Mouse (Mus musculus) cerebellum, adult 11 months (tissue): ENCODE data around the gene Lysmd2.
"Not testable (repeated sequence)": the region's sequence is repeated elsewhere in the genome, so short reads cannot be mapped to it uniquely, and the experiment has no call there.

Experiments
- DNase-seq: peaks from one replicate; pipeline ENCODE4 v3.0.0; 2022

Lysmd2 gene

GRCm38 (mm10) chr9:75630823-75631454 lies 5.4 kb downstream of the Lysmd2 start:
- no peak for DNase-seq

GRCm38 (mm10) chr9:75632111-75632510 lies 6.6 kb downstream of the Lysmd2 start:
- no peak for DNase-seq

GRCm38 (mm10) chr9:75632902-75633301 lies 7.4 kb downstream of the Lysmd2 start:
- peak; percentile 33 for DNase-seq

GRCm38 (mm10) chr9:75633603-75634002 lies 8.1 kb downstream of the Lysmd2 start:
- no peak for DNase-seq

- DNase-seq = no peak
These were observed 8.7 kb downstream of the Lysmd2 start for GRCm38 (mm10) chr9:75634226-75634625.

- no peak for DNase-seq
These were observed 19.9 kb downstream of the Lysmd2 start for GRCm38 (mm10) chr9:75645405-75645804.

GRCm38 (mm10) chr9:75653981-75654911 lies 28.7 kb downstream of the Lysmd2 start:
- DNase-seq = no peak

- not testable (repeated sequence) for DNase-seq
These were observed 30.9 kb downstream of the Lysmd2 start for GRCm38 (mm10) chr9:75656456-75656855.

GRCm38 (mm10) chr9:75660917-75661316 lies 35.4 kb downstream of the Lysmd2 start:
- DNase-seq = no peak

GRCm38 (mm10) chr9:75665364-75665763 lies 39.8 kb downstream of the Lysmd2 start:
- DNase-seq = no peak

- peak; percentile 56 for DNase-seq
These were observed 41.1 kb downstream of the Lysmd2 start for GRCm38 (mm10) chr9:75666612-75667011.

- DNase-seq = no peak
These were observed 47.2 kb downstream of the Lysmd2 start for GRCm38 (mm10) chr9:75672769-75673168.

- no peak for DNase-seq
These were observed 50.7 kb downstream of the Lysmd2 start for GRCm38 (mm10) chr9:75676226-75676625.

GRCm38 (mm10) chr9:75678341-75678740 lies 52.8 kb downstream of the Lysmd2 start:
- no peak for DNase-seq

- DNase-seq = no peak
These were observed 54.1 kb downstream of the Lysmd2 start for GRCm38 (mm10) chr9:75679629-75680028.

GRCm38 (mm10) chr9:75680606-75681005 lies 55.1 kb downstream of the Lysmd2 start:
- no peak for DNase-seq

GRCm38 (mm10) chr9:75683426-75684191 lies 58.1 kb downstream of the Lysmd2 start, which contains the start of gene Scg3:
Scg3 (minus strand) TSS chr9:75684056.
- peak; percentile 94 for DNase-seq

GRCm38 (mm10) chr9:75684292-75684691 lies 58.8 kb downstream of the Lysmd2 start:
- DNase-seq = no peak

- no peak for DNase-seq
These were observed 59.2 kb downstream of the Lysmd2 start for GRCm38 (mm10) chr9:75684772-75685171.
